Mouse (Mus musculus): ENCODE results near the gene Rab37.

DNA sequence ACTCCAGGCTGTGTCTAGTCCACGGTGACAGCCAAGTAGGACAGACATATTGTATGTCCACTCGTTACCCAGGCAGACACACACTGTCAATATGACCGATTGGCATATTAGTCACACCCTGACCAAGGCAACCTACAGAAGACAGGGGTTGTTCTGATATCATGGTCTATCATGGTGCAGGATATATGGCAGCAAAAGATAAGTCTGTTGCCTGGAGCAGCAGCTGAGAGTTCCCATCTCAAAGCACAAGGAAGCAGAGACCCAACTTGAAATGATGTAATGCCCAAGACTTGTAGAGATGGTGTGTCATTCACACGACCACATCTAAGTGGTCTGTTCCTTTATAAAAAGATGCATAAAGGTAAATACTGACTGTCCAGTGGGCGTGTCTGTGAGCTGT, 12.6 kb upstream of the Rab37 start:
- TF ChIP-seq USF1 (IDR thresholded peaks at IDR 0.05; ENCODE audit: low read depth) (no peak), POLR2A (IDR thresholded peaks at IDR 0.05; ENCODE audit: insufficient read length, low read depth) (no peak), E2F4 (IDR thresholded peaks at IDR 0.05; ENCODE audit: insufficient read depth) (no peak), POLR2AphosphoS2 (IDR thresholded peaks at IDR 0.05; ENCODE audit: insufficient read length, low read depth) (no peak), MYOG (IDR thresholded peaks at IDR 0.05; ENCODE audit: control insufficient read depth in 1 of 3, insufficient read depth in 1 of 3, insufficient read length in 2 of 3, low read depth in 2 of 3) (no peak), SRF (IDR thresholded peaks at IDR 0.05; ENCODE audit: control insufficient read depth, insufficient read length, low read depth) (no peak), CEBPB (IDR thresholded peaks at IDR 0.05; ENCODE audit: insufficient read depth, poor library complexity, severe bottlenecking) (no peak), MYOD1 (IDR thresholded peaks at IDR 0.05; ENCODE audit: control insufficient read depth in 1 of 3, insufficient read length in 2 of 3, low read depth in 2 of 3) (no peak), REST (IDR thresholded peaks at IDR 0.05; ENCODE audit: insufficient read depth, insufficient read length) (no peak)

Measured in myocyte (in vitro differentiated cells).